Mouse (Mus musculus) forebrain, embryonic 14.5 days (tissue): ENCODE results near the gene Gm47791. TPM values are rescaled to one million over a fixed set of nuclear protein-coding genes. Genes with fewer than 3 reads are reported as not detected.

Experiments
- ATAC-seq: fragments of 200-750 bp; cut with Nextera tagmentation; 2 replicates; pipeline ENCODE4 v1.8.0; 2017; ENCODE audit warnings: mild to moderate bottlenecking, moderate library complexity
- DNase-seq: peaks from one replicate; pipeline ENCODE4 v3.0.0-alpha.2; 2015; ENCODE audit warnings: low spot score
- H3K27ac ChIP-seq: fragments of 300-500 bp; sonication (generic); 2 replicates; pipeline ENCODE4 v1.5.1; 2014; ENCODE audit warnings: low read depth, mild to moderate bottlenecking, control low read depth, low read length, moderate library complexity
- H3K27me3 ChIP-seq: fragments of 300-500 bp; sonication (generic); replicated peaks from 2 replicates; pipeline ENCODE4 v1.6.1; 2014; ENCODE audit warnings: low read length, control low read depth, mixed read lengths; ENCODE audit not compliant: control insufficient read depth, insufficient read depth
- H3K36me3 ChIP-seq: fragments of 300-500 bp; sonication (generic); 2 replicates; pipeline ENCODE4 v1.6.1; 2014; ENCODE audit warnings: low read length, control low read depth; ENCODE audit not compliant: control insufficient read depth, insufficient read depth
- H3K4me1 ChIP-seq: fragments of 300-500 bp; sonication (generic); 2 replicates; pipeline ENCODE4 v1.6.1; 2014; ENCODE audit warnings: antibody characterized with exemption, low read length, control low read depth; ENCODE audit not compliant: control insufficient read depth, insufficient read depth
- H3K4me2 ChIP-seq: fragments of 300-500 bp; sonication (generic); 2 replicates; pipeline ENCODE4 v1.6.1; 2014; ENCODE audit warnings: mild to moderate bottlenecking, control low read depth, low read length
- H3K4me3 ChIP-seq: fragments of 300-500 bp; sonication (generic); 2 replicates; pipeline ENCODE4 v1.5.1; 2014; ENCODE audit warnings: low read depth, low read length, control low read depth
- H3K9ac ChIP-seq: fragments of 300-500 bp; sonication (generic); 2 replicates; pipeline ENCODE4 v1.6.1; 2014; ENCODE audit warnings: mild to moderate bottlenecking, low read length, control low read depth, moderate library complexity
- H3K9me3 ChIP-seq: fragments of 300-500 bp; sonication (generic); replicated peaks from 2 replicates; pipeline ENCODE4 v1.6.1; 2016; ENCODE audit warnings: low read length, control low read depth, mixed read lengths; ENCODE audit not compliant: control insufficient read depth
- WGBS: fragments of 180-500 bp; shearing (Covaris S2); extraction: QIAGEN DNeasy Blood & Tissue Kit; methylation state at CpG from one replicate; pipeline ENCODE4 v1.1.7; 2014; 5-methylcytosine and 5-hydroxymethylcytosine counted together
- polyA plus RNA-seq: library from polyadenylated mRNA; unstranded; fragments of >200 nt; fragmentation: Nextera tagmentation; extraction: Ambion mirVana; gene quantifications from 2 replicates; pipeline ENCODE4 v1.2.1, GENCODE M21; 2014

Gm47791 gene
- not detected in 2 replicates for polyA plus RNA-seq

DNA sequence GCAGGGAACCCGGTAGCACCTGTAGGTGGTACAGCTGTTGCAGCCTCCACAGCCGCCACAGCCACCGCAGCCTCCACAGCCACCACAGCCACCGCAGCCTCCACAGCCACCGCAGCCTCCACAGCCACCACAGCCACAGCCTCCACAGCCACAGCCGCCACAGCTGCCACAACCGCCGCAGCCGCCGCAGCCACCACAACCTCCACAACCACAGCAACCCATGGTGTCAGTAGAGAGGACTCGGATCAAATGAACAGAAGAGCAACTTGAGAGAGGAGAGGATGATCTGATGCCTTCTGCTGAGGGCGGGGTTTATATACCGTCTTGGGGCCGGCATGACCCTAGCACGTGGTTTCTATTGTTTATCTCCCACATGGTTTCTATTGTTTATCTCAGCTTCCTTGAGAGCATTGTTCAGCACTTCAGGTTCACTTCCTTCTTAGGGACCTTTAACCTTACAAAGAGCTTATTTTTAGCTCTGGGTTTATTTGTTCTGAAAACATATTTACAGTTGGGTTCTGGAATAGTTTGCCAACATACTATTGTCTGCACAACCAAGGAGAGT, at the start of gene Gm47791:
TSS of gene Gm47791 (minus strand) at position 222 of the 565 bp plus-strand sequence.
- H3K9ac ChIP-seq, result no peak within 1 kb of the TSS
- no peaks in the 10 kb centered on the region for H3K9me3 ChIP-seq
- WGBS, result 91% methylated on average over 15 of the region's 15 CpGs
- no peaks in the 10 kb centered on the region for H3K27me3 ChIP-seq
- no peaks in the 10 kb centered on the region for H3K36me3 ChIP-seq
- H3K27ac ChIP-seq, result no peak within 1 kb of the TSS
- no peak within 1 kb of the TSS for H3K4me2 ChIP-seq
- DNase-seq (no peak), ATAC-seq (no peak)
- no peaks in the 10 kb centered on the region for H3K4me1 ChIP-seq
- no peak within 1 kb of the TSS for H3K4me3 ChIP-seq

DNA sequence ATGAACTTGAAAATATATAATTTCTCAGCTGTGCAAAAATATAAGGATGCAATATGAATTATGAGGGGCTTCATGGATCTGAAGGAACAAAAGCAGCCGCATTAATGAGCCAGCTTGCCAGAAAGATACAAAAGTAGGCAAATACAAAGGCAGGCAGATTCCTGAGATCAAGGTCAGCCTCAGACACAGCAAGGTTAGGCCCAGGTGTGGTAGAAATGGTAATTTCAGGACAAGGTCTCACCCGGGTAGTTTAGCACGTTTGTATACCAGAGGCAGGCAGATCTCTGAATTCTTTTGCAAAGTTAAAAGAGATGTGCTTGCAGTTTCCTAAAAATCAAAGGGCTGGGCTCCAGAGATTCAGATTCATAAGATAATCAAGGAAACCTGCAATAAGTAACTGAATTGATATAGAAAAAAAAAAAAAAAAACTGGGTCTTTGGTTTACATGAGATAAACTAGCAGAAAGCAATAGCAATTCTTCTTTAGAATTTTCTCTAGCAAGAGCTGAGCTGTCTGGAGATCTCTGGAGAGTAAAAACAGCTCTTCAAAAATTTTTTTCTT, 49.7 kb upstream of the Gm47791 start:
- Histone ChIP-seq H3K36me3 (no peaks in the 10 kb centered on the region), H3K27ac (no peak overlapping the region), H3K4me1 (no peaks in the 10 kb centered on the region), H3K4me3 (no peak overlapping the region), H3K9me3 (no peaks in the 10 kb centered on the region), H3K27me3 (no peaks in the 10 kb centered on the region), H3K9ac (no peak overlapping the region), H3K4me2 (no peak overlapping the region)
- ATAC-seq, result no peak
- no peak for DNase-seq
- WGBS, result 87% methylated on average over 3 of the region's 3 CpGs

DNA sequence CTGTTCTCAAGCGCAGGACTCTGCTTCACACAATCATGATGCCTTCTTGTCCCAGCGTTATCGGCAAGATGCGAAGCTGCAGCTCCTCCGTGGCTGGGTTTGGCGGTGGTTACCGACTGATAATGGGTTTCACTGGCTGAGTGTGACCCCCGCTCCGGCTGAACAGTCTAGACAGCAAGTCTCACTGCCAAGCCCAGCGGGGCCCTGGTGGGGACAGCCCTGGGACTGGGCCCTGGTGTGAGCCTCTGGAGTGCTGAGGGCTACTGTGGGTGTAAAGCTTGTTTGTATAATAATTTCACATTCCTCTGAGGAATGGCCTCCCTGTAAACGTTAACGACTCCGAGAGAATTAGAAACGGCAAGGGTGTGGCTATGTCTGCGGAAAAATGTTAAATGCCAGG, 49.1 kb upstream of the Gm47791 start:
- Histone ChIP-seq H3K36me3 (no peaks in the 10 kb centered on the region), H3K4me2 (no peak overlapping the region), H3K9me3 (no peaks in the 10 kb centered on the region), H3K4me1 (no peaks in the 10 kb centered on the region), H3K9ac (no peak overlapping the region), H3K4me3 (no peak overlapping the region), H3K27ac (no peak overlapping the region), H3K27me3 (no peaks in the 10 kb centered on the region)
- ATAC-seq (no peak), DNase-seq (no peak)
- WGBS, result 67% methylated on average over 15 of the region's 15 CpGs

DNA sequence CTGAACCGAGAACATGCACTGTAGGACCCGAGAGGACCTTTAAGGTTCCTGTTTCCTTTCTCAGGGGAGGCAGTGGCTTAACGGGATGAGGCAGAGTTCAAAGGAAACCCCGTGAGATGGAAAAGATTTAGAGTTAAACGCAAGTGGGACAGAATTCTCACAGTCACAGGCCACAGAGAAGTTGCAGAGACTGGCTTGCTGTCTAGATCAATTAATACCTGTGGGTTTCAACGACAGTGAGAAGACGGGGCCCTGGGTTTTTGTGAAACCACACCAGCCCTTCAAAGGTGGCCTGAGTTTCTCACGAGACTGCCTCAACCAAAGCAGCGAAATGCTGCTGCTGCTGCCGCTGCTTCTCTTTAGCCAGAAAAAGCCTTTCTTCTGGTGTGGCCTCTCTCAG, 48.3 kb upstream of the Gm47791 start:
- ATAC-seq, result no peak

GRCm38 (mm10) chr1:82815941-82816716, 45.1 kb upstream of the Gm47791 start:
- H3K4me1 ChIP-seq, result no peaks in the 10 kb centered on the region
- no peak overlapping the region for H3K4me3 ChIP-seq
- H3K4me2 ChIP-seq, result no peak overlapping the region
- H3K36me3 ChIP-seq, result no peaks in the 10 kb centered on the region
- no peaks in the 10 kb centered on the region for H3K9me3 ChIP-seq
- ATAC-seq, result no peak
- no peak for DNase-seq
- no peaks in the 10 kb centered on the region for H3K27me3 ChIP-seq
- no peak overlapping the region for H3K27ac ChIP-seq
- WGBS, result 84% methylated on average over 17 of the region's 17 CpGs
- no peak overlapping the region for H3K9ac ChIP-seq

More for the DNA sequence above, 48.3 kb upstream of the Gm47791 start:
- no peak for DNase-seq
- Histone ChIP-seq H3K9me3 (no peaks in the 10 kb centered on the region), H3K4me2 (no peak overlapping the region), H3K27ac (no peak overlapping the region), H3K4me3 (no peak overlapping the region), H3K9ac (no peak overlapping the region), H3K27me3 (no peaks in the 10 kb centered on the region), H3K36me3 (no peaks in the 10 kb centered on the region), H3K4me1 (no peaks in the 10 kb centered on the region)
- WGBS, result 66% methylated on average over 10 of the region's 10 CpGs

- Histone ChIP-seq H3K27ac (no peak overlapping the region), H3K4me3 (no peak overlapping the region), H3K9ac (no peak overlapping the region), H3K27me3 (no peaks in the 10 kb centered on the region), H3K36me3 (no peaks in the 10 kb centered on the region), H3K9me3 (no peaks in the 10 kb centered on the region), H3K4me2 (no peak overlapping the region), H3K4me1 (no peaks in the 10 kb centered on the region)
- WGBS, result 65% methylated on average over 1 of the region's 1 CpGs
- ATAC-seq (no peak), DNase-seq (no peak)
Measured at GRCm38 (mm10) chr1:82811766-82812165, 40.7 kb upstream of the Gm47791 start.

GRCm38 (mm10) chr1:82808564-82808963, 37.5 kb upstream of the Gm47791 start:
- Histone ChIP-seq H3K4me1 (no peaks in the 10 kb centered on the region), H3K4me3 (no peak overlapping the region), H3K27me3 (no peaks in the 10 kb centered on the region), H3K4me2 (no peak overlapping the region), H3K9me3 (no peaks in the 10 kb centered on the region), H3K27ac (no peak overlapping the region), H3K36me3 (no peaks in the 10 kb centered on the region), H3K9ac (no peak overlapping the region)
- WGBS, result 71% methylated on average over 3 of the region's 3 CpGs
- ATAC-seq, result no peak
- no peak for DNase-seq

DNA sequence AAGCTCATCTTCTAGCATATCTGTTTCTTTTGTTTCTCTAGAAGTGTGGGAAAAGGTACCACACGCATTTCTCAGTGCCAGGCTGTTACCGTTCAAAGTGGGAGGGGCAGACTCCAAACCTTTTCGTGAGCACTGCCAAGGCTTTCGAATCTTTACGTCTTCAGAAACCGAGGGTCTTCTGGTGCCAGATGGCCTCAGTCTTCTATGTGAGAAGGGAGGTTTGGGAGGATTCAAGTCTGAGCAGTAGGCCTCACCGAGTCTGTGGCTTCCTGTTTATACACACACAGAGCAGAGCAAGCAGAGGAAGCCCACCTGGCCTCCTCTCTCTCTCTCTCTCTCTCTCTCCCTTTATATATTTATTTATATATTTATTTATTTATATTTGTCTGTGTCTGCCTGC, 36.2 kb upstream of the Gm47791 start:
- Histone ChIP-seq H3K4me3 (no peak overlapping the region), H3K9ac (no peak overlapping the region), H3K27me3 (no peaks in the 10 kb centered on the region), H3K36me3 (no peaks in the 10 kb centered on the region), H3K4me1 (no peaks in the 10 kb centered on the region), H3K4me2 (no peak overlapping the region), H3K9me3 (no peaks in the 10 kb centered on the region), H3K27ac (no peak overlapping the region)
- WGBS, result 70% methylated on average over 7 of the region's 7 CpGs
- ATAC-seq (no peak; the same call in 1 of the 2 replicates), DNase-seq (no peak)

DNA sequence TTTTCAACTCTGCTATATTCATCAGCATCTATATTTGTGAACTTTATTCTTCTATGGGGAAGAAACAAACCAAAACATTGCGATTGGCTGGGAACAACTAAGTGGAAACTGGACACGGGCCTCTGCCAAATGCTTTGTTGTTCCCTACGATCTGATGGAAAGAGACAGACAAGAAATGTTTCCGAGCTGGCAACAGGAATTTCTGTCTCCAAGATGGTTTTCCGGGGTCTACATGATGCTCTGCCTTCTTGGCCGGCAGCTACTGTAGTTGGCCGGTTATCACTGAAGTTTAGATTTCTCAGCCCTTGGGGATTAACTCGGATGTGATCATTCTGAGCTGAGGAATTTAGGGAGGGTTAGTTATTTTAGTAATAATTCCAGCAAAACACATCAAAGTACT, 35.3 kb upstream of the Gm47791 start:
- no peak for DNase-seq
- H3K27me3 ChIP-seq, result no peaks in the 10 kb centered on the region
- no peak overlapping the region for H3K27ac ChIP-seq
- ATAC-seq, result no peak
- no peaks in the 10 kb centered on the region for H3K9me3 ChIP-seq
- H3K36me3 ChIP-seq, result no peaks in the 10 kb centered on the region
- no peak overlapping the region for H3K9ac ChIP-seq
- H3K4me2 ChIP-seq, result no peak overlapping the region
- H3K4me3 ChIP-seq, result no peak overlapping the region
- WGBS, result 80% methylated on average over 8 of the region's 8 CpGs
- no peaks in the 10 kb centered on the region for H3K4me1 ChIP-seq
